Mouse (Mus musculus) thymus, adult 2 months (tissue): ENCODE data around the gene Acap1. TPM values are rescaled to one million over a fixed set of nuclear protein-coding genes. Genes with fewer than 3 reads are reported as not detected.
A peak's percentile ranks its signal among the peaks of the same experiment; 100 is the strongest.
"Not testable (repeated sequence)": the region's sequence is repeated elsewhere in the genome, so short reads cannot be mapped to it uniquely, and the experiment has no call there.

Source experiments
- DNase-seq: peaks from one replicate; pipeline ENCODE4 v3.0.0; 2021
- H3K27ac ChIP-seq: fragments of 200-500 bp; 2 replicates; pipeline ENCODE4 v1.5.1; 2012; ENCODE audit warnings: low read length, control low read depth; ENCODE audit not compliant: control insufficient read depth, insufficient read depth
- H3K27me3 ChIP-seq: fragments of 200-500 bp; 2 replicates; pipeline ENCODE4 v1.6.1; 2012; ENCODE audit warnings: mild to moderate bottlenecking, low read length, moderate library complexity, mixed read lengths; ENCODE audit not compliant: control insufficient read depth, insufficient read depth
- H3K36me3 ChIP-seq: fragments of 200-500 bp; 2 replicates; pipeline ENCODE4 v1.6.1; 2012; ENCODE audit warnings: mild to moderate bottlenecking, low read length, moderate library complexity; ENCODE audit not compliant: control insufficient read depth, insufficient read depth
- H3K4me1 ChIP-seq: fragments of 200-500 bp; replicated peaks from 2 replicates; pipeline ENCODE4 v1.6.1; 2012; ENCODE audit warnings: low read length; ENCODE audit not compliant: control insufficient read depth, insufficient read depth
- H3K4me3 ChIP-seq: fragments of 200-500 bp; 2 replicates; pipeline ENCODE4 v1.5.1; 2012; ENCODE audit warnings: mild to moderate bottlenecking, low read length, control low read depth, moderate library complexity; ENCODE audit not compliant: control insufficient read depth, insufficient read depth
- CTCF ChIP-seq: fragments of 200-500 bp; IDR thresholded peaks from 2 replicates; pipeline ENCODE4 v1.5.1; 2012; ENCODE audit warnings: mild to moderate bottlenecking, control low read depth, low read length, moderate library complexity, borderline replicate concordance; ENCODE audit not compliant: control insufficient read depth, poor library complexity, insufficient read depth; ENCODE audit errors: extremely low read depth
- POLR2A ChIP-seq: fragments of 200-500 bp; IDR thresholded peaks from 2 replicates; pipeline ENCODE4 v1.6.1; 2012; ENCODE audit warnings: mild to moderate bottlenecking, low read length, control low read depth, moderate library complexity; ENCODE audit not compliant: control insufficient read depth, poor library complexity, insufficient read depth; ENCODE audit errors: extremely low read depth
- WGBS: fragments of 180-500 bp; shearing (Covaris S2); methylation state at CpG from one replicate; pipeline ENCODE4 v1.1.7; 2018; 5-methylcytosine and 5-hydroxymethylcytosine counted together
- polyA plus RNA-seq: library from polyadenylated mRNA; depleted of rRNA; stranded (reverse); fragments of >200 nt; gene quantifications from 2 replicates; pipeline ENCODE4 v1.2.3, GENCODE M21; 2012

Gene Acap1
- polyA plus RNA-seq, 1 experiment, result 462 TPM

DNA sequence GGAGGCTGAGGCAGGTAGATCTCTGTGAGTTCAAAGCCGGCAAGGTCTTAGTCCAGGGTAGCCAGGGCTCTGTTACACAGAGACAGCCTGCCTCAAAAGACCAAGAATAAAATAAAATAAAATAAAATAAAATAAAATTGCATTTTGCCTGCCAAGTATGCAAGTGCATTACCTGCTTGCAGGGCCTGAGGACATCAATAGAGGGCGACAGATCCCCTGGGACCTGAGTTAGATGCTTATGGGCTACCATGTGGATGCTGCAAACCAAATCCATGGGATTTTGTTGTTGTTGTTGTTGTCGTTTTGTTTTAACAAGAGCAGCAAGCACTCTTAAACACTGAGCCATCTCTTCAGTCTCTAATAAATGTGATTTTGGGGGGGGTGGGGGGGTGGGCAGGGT is 36.9 kb upstream of the Acap1 start:
- Histone ChIP-seq H3K4me1 (peaks cover 39% of the 10 kb centered on the region), H3K27ac (peak overlapping the region; percentile 91; the same call in 1 of the 2 replicates), H3K36me3 (no peaks in the 10 kb centered on the region), H3K4me3 (no peak overlapping the region), H3K27me3 (no peaks in the 10 kb centered on the region)
- TF ChIP-seq POLR2A, result no peak
- no peak for TF ChIP-seq CTCF
- WGBS, result 68% methylated on average over 3 of the region's 3 CpGs
- DNase-seq, result peak; percentile 48

DNA sequence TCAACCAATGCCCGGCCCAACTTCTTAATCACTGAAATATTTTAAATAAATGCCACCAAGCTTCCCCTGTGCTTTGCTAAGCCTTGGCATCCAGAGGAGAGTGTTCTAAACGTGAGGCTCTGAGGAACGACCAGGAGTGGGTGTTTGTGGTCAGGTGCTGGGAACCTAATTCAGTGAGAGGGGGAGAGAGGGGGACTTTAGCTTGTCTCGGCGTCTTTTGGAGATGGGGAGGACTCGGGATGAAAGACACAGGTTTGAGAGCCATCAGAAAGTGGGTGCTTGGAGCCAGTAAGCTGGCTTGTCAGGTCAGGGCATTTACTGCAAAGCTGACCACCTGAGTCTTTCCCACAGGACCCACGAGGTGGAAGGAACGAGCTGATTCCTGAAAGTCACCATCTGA is 36.4 kb upstream of the Acap1 start:
- TF ChIP-seq POLR2A, result no peak
- no peak for TF ChIP-seq CTCF
- 22% methylated on average over 8 of the region's 8 CpGs for WGBS
- Histone ChIP-seq H3K27me3 (no peaks in the 10 kb centered on the region), H3K4me1 (peaks cover 36% of the 10 kb centered on the region), H3K27ac (peak overlapping the region; percentile 91; the same call in 1 of the 2 replicates), H3K4me3 (no peak overlapping the region), H3K36me3 (no peaks in the 10 kb centered on the region)
- DNase-seq, result no peak

GRCm38 (mm10) chr11:69930967-69931537 is 35.7 kb upstream of the Acap1 start:
- DNase-seq, result peak; percentile 31
- peaks cover 29% of the 10 kb centered on the region for H3K4me1 ChIP-seq
- peak overlapping the region; percentile 91 for H3K27ac ChIP-seq
- H3K4me3 ChIP-seq, result peak overlapping the region; percentile 21
- TF ChIP-seq POLR2A (no peak), CTCF (no peak)
- 13% methylated on average over 3 of the region's 3 CpGs for WGBS
- no peaks in the 10 kb centered on the region for H3K36me3 ChIP-seq
- no peaks in the 10 kb centered on the region for H3K27me3 ChIP-seq

DNA sequence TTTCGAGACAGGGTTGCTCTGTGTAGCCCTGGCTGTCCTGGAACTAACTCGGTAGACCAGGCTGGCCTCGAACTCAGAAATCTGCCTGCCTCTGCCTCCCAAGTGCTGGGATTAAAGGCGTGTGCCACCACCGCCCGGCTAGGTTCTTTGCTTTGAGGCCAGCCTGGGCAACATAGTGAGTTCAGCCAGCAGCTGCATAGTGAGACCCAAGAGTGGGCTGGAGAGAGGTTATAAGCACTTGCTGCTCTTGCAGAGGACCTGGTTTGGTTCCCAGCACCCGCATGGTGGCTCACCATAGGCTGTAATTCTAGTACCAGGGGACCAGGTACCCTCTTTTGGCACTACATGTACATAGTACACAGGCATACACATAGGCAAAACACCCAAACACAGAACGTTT is 34.8 kb upstream of the Acap1 start:
- 96% methylated on average over 8 of the region's 8 CpGs for WGBS
- not testable (repeated sequence) for DNase-seq

GRCm38 (mm10) chr11:69929712-69930111 is 34.4 kb upstream of the Acap1 start:
- TF ChIP-seq CTCF (no peak), POLR2A (no peak)
- H3K27me3 ChIP-seq, result no peaks in the 10 kb centered on the region
- H3K4me1 ChIP-seq, result peaks cover 20% of the 10 kb centered on the region
- H3K36me3 ChIP-seq, result no peaks in the 10 kb centered on the region
- 68% methylated on average over 4 of the region's 4 CpGs for WGBS
- no peak overlapping the region for H3K27ac ChIP-seq
- no peak for DNase-seq
- no peak overlapping the region for H3K4me3 ChIP-seq

More for the DNA sequence above, 34.8 kb upstream of the Acap1 start:
- peaks cover 22% of the 10 kb centered on the region for H3K4me1 ChIP-seq
- H3K27ac ChIP-seq, H3K36me3 ChIP-seq, H3K27me3 ChIP-seq, H3K4me3 ChIP-seq: not testable (repeated sequence)

DNA sequence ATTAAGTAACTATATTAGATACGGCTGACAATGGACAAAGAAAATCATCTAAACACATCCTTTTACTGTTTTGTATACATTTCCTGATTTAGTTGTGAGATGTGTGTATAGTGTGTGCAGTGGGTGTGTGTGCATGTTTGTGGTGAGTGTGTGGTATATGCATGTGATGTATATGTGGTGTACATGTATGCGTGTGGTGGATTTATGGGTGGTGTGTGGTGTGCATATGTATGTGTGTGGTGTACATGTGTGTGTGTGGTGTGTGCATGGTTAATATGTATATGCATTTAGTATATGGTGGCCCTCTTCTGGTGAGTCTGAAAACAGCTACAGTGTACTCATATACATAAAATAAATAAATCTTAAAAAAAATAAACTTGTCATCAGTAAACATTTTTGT is 32.2 kb upstream of the Acap1 start:
- no peak for DNase-seq
- Histone ChIP-seq H3K27ac (no peak overlapping the region), H3K36me3 (no peaks in the 10 kb centered on the region), H3K27me3 (no peaks in the 10 kb centered on the region), H3K4me3 (no peak overlapping the region), H3K4me1 (peaks cover 12% of the 10 kb centered on the region)
- TF ChIP-seq POLR2A, result no peak
- no peak for TF ChIP-seq CTCF
- 98% methylated on average over 2 of the region's 2 CpGs for WGBS

DNA sequence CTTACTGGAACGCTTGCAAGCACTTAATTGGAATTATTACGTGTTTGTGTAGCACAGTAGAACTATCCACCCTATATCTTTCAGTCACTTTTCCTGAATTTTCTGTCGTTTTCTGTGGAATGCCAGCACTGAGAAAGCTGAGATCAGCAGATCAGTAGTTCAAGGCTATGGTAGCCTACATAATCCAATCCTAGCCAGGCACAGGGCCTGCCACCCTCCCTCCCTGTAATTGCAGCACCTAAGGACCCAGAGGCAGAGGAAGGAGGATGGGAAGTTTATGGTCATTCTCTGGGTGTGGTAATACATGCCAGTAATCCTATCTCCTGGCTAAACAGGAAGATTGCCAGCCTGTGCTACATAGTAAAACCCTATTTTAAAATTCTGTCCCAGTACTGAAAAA is 27.5 kb upstream of the Acap1 start:
- Histone ChIP-seq H3K27me3 (no peaks in the 10 kb centered on the region), H3K27ac (no peak overlapping the region), H3K4me1 (peaks cover 6% of the 10 kb centered on the region), H3K36me3 (peaks cover 12% of the 10 kb centered on the region), H3K4me3 (no peak overlapping the region)
- WGBS, result 73% methylated on average over 3 of the region's 3 CpGs
- TF ChIP-seq CTCF, result no peak
- no peak for TF ChIP-seq POLR2A
- DNase-seq, result no peak
